Mouse (Mus musculus): ENCODE data around the gene Mfap4.

GRCm38 (mm10) chr11:61503933-61504332, 18.7 kb downstream of the Mfap4 start:
- TF ChIP-seq CTCF (conservative IDR thresholded peaks at IDR 0.05; ENCODE audit: low read length) (no peak), POU5F1 (IDR thresholded peaks at IDR 0.05; ENCODE audit: borderline replicate concordance, low read length) (no peak), NANOG (IDR thresholded peaks at IDR 0.05; ENCODE audit: borderline replicate concordance, low read length) (no peak)

Data from E14TG2a.4 (cell line).